Mouse (Mus musculus) heart, adult 2 months (tissue): ENCODE results near the gene Klk4.

ENCODE experiments used
- CTCF ChIP-seq: fragments of 200-600 bp; IDR thresholded peaks from 2 replicates; pipeline ENCODE4 v1.8.1; 2022; ENCODE audit warnings: antibody characterized with exemption, mild to moderate bottlenecking, moderate library complexity
- EP300 ChIP-seq: fragments of 200-500 bp; IDR thresholded peaks from 2 replicates; pipeline ENCODE4 v1.6.1; 2011; ENCODE audit warnings: low read depth, low read length, control low read depth; ENCODE audit not compliant: insufficient read depth
- POLR2A ChIP-seq: fragments of 200-500 bp; IDR thresholded peaks from 2 replicates; pipeline ENCODE4 v1.6.1; 2011; ENCODE audit warnings: mild to moderate bottlenecking, low read depth, low read length, control low read depth; ENCODE audit not compliant: insufficient read depth

DNA sequence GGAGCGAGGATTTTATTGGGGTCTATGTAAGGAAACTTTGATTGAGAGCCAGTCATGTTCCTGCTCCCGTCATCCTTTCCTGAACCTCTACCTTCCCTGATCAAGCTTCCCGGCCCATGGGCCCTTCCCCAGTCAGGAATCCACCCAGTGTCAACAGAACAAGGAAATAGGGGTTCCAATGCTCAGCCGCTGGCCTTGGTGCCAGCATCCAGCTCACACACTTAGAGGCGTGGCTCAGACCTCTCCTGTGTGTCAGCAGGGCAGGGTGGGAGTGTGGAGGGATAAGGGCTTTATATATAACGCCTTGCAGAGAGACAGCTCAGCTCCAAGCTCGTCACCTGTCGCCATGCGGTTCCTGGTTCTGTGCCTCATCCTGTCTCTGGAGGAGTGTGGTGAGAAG lies 33.9 kb downstream of the Klk4 start:
- no peak for TF ChIP-seq CTCF
- no peak for TF ChIP-seq POLR2A
- TF ChIP-seq EP300 = no peak
